Mouse (Mus musculus): ENCODE data around the gene Eif4ebp2. TPM values are rescaled to one million over a fixed set of nuclear protein-coding genes. Genes with fewer than 3 reads are reported as not detected.
A peak's percentile ranks its signal among the peaks of the same experiment; 100 is the strongest.

Gene Eif4ebp2
- polyA plus RNA-seq, 1 experiment from 2014 or later = 74.4 TPM

DNA sequence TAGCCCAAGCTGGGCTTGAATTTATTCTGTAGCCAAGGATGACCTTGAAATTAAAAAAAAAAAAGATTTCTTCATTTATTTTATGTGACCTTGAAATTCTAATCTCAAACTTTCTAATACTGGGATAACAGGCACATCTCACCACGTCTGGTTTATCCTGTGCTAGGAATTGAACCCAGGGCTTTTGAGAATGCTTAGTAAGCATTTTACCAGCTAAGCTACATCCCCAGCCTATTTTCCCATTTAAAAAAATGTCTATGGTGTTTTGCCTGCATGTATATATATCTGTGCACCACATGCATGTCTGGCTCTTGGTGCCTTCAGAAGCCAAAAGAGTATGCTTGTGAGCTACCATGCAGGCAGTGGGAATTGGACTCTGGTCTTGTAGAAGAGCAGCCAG, 28.0 kb upstream of the Eif4ebp2 start:
- no peak overlapping the region for H3K27ac ChIP-seq
- no peak overlapping the region for H3K4me3 ChIP-seq (replicated peaks)
- H3K4me2 ChIP-seq (replicated peaks) = no peak overlapping the region
- no peak for ATAC-seq
- no peaks in the 10 kb centered on the region for H3K27me3 ChIP-seq (replicated peaks)
- H3K9ac ChIP-seq = no peak overlapping the region
- H3K4me1 ChIP-seq (replicated peaks) = peaks cover 8% of the 10 kb centered on the region
- no peaks in the 10 kb centered on the region for H3K9me3 ChIP-seq
- 54% methylated on average over 1 of the region's 1 CpGs for WGBS
- H3K36me3 ChIP-seq = no peaks in the 10 kb centered on the region

GRCm38 (mm10) chr10:61479927-61480326, 27.5 kb upstream of the Eif4ebp2 start:
- Histone ChIP-seq H3K27me3 (replicated peaks) (no peaks in the 10 kb centered on the region), H3K27ac (no peak overlapping the region), H3K4me1 (replicated peaks) (peaks cover 10% of the 10 kb centered on the region), H3K4me2 (replicated peaks) (no peak overlapping the region), H3K4me3 (replicated peaks) (no peak overlapping the region), H3K9me3 (no peaks in the 10 kb centered on the region), H3K36me3 (no peaks in the 10 kb centered on the region), H3K9ac (no peak overlapping the region)
- 93% methylated on average over 4 of the region's 4 CpGs for WGBS
- ATAC-seq = no peak

GRCm38 (mm10) chr10:61479461-61479860, 27.0 kb upstream of the Eif4ebp2 start:
- no peak overlapping the region for H3K27ac ChIP-seq
- WGBS = 88% methylated on average over 10 of the region's 10 CpGs
- peaks cover 10% of the 10 kb centered on the region for H3K4me1 ChIP-seq (replicated peaks)

DNA sequence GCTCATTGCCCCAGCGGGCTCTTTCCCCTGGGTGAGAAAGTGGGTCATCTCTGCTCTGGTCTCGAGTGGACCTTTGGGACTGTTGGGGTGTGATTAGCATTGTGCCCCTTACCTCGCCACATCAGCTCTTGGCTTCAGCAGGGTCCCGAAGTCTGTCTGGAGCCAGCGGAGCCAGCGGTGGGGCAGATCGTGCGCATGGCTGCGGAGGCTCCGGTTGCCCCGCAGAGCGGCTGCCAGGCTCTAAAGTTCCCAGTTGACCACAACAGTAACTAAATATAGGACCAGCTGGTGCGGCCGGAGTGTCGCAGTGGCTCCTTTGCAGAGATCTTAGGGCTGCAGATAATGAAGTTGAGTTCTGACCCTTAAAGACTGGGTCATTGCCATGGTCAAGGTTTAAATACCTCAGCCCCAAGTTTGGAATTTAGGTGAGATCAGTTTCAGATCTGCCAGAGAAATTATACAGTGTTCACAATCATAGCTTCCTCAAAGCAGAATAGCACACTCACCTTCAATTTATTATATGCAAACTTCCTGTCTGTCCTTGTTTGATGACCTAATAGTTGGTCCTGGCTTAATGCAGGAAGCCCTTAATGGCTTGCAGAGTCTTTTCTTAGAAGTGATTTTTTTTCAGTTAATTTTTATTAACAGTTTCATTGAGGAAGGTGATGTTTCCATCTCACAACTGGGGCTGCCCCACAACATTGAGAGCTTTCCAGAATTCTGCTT, 24.1 kb upstream of the Eif4ebp2 start:
- no peak for ATAC-seq

More at GRCm38 (mm10) chr10:61479461-61479860, 27.0 kb upstream of the Eif4ebp2 start:
- no peak for ATAC-seq
- Histone ChIP-seq H3K4me3 (replicated peaks) (no peak overlapping the region), H3K4me2 (replicated peaks) (no peak overlapping the region), H3K9ac (no peak overlapping the region), H3K9me3 (no peaks in the 10 kb centered on the region), H3K27me3 (replicated peaks) (no peaks in the 10 kb centered on the region), H3K36me3 (no peaks in the 10 kb centered on the region)

DNA sequence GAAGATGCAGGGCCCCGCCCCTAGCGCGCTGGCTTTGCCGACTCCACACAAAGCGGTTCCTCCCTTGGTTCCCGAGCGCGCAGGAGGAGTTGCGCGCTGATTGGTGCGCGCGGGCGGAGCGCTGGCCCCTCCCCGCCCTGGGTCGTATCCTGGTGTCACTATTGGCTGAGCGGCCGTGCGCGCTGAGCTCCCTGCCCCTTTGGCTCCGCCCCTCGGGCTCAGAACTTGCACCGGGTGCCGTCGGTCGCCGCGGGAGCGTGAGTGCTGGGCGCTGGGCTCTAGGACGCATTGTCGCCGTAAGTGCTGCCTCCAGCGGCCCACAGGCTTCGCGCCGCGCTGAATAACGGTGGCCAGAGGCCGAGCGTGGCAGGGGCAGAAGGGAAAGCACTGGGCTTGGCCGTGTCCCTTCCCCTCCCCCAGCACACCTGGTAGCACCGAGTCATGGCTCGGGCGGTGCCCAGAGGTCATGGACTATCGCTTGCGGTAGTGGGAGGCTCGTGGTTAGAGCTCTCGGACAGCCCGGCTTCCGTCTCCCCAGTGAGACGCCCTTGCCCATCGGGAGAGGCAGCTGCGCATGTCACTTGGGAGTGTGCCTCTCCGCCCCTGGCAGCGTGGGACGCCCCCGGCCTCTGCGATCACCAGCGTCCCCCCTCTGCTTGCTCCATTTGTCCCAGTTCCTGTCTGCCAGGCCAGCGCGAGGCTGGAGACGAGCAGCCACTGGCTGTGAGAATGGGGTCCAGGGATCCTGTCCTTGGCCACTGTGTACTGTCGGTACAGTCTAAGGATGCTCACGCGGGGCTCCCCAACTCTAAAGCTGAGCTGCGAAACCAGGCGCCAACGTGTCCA, 23.4 kb upstream of the Eif4ebp2 start, which contains the start of gene Lrrc20:
TSS of gene Lrrc20 (plus strand) at position 208 of the 846 bp plus-strand sequence.
- Histone ChIP-seq H3K4me2 (replicated peaks) (peak within 1 kb of the TSS; percentile 96), H3K27me3 (replicated peaks) (no peaks in the 10 kb centered on the region), H3K27ac (peak within 1 kb of the TSS; percentile 42; the same call in 1 of the 2 replicates), H3K9me3 (no peaks in the 10 kb centered on the region), H3K9ac (peak within 1 kb of the TSS; percentile 66), H3K4me3 (replicated peaks) (peak within 1 kb of the TSS; percentile 80), H3K36me3 (no peaks in the 10 kb centered on the region), H3K4me1 (replicated peaks) (peaks cover 10% of the 10 kb centered on the region)
- ATAC-seq = peak; percentile 100
- WGBS = under 1% methylated on average over 69 of the region's 70 CpGs

More for the DNA sequence above, 24.1 kb upstream of the Eif4ebp2 start:
- Histone ChIP-seq H3K4me1 (replicated peaks) (peaks cover 10% of the 10 kb centered on the region), H3K9me3 (no peaks in the 10 kb centered on the region), H3K9ac (peak overlapping the region; percentile 66), H3K27ac (no peak overlapping the region), H3K27me3 (replicated peaks) (no peaks in the 10 kb centered on the region), H3K36me3 (no peaks in the 10 kb centered on the region), H3K4me3 (replicated peaks) (peak overlapping the region; percentile 80), H3K4me2 (replicated peaks) (peak overlapping the region; percentile 96)
- WGBS = 9% methylated on average over 15 of the region's 15 CpGs

- no peaks in the 10 kb centered on the region for H3K9me3 ChIP-seq
- 68% methylated on average over 1 of the region's 1 CpGs for WGBS
- H3K36me3 ChIP-seq = no peaks in the 10 kb centered on the region
- peaks cover 10% of the 10 kb centered on the region for H3K4me1 ChIP-seq (replicated peaks)
- H3K9ac ChIP-seq = no peak overlapping the region
- no peak for ATAC-seq
- H3K4me2 ChIP-seq (replicated peaks) = no peak overlapping the region
- H3K27ac ChIP-seq = no peak overlapping the region
- no peak overlapping the region for H3K4me3 ChIP-seq (replicated peaks)
- no peaks in the 10 kb centered on the region for H3K27me3 ChIP-seq (replicated peaks)
Observed at GRCm38 (mm10) chr10:61474344-61474743, 21.9 kb upstream of the Eif4ebp2 start.

DNA sequence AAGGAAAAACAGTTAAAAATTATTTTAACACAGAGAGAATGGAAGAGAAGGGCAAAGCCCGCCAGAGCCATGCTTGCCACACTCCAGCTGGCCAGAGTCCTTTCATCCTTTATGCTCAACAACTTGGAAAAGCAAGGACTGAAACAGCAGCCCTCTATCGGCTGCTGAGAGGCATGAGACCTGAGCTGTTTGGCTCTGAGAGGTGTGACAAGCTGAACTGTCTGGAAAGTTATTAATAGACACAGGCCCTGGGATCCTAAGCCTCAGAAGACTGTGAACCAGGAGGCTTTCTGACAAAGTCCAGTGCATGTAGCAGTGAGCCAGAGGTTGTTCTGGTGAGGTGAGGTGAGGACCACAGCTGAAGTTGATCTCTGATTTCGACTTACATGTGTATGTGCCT, 21.2 kb upstream of the Eif4ebp2 start:
- no peak for ATAC-seq
- Histone ChIP-seq H3K4me2 (replicated peaks) (no peak overlapping the region), H3K4me1 (replicated peaks) (peaks cover 10% of the 10 kb centered on the region), H3K27ac (no peak overlapping the region), H3K4me3 (replicated peaks) (no peak overlapping the region), H3K9me3 (no peaks in the 10 kb centered on the region), H3K9ac (no peak overlapping the region), H3K27me3 (replicated peaks) (no peaks in the 10 kb centered on the region), H3K36me3 (no peaks in the 10 kb centered on the region)
- WGBS = 75% methylated on average over 3 of the region's 3 CpGs

DNA sequence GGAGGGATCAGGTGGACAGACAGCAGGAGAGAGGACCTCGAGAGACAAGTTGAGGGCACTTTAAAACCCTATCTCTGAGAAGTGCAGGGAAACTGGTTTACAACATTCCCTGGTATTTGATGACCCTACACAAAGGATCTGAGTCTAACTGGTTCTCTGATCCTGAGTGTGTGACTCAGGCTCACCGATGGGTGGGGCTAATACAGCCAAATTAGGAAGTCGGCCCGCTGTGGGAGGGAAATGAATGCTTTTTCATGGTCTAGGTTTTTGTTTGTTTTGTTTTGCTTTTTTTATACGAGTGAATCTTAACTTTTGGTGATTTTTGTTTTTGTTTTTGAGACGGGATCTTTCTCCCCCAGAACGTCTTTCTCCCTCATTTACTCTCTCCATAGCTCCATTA, 16.4 kb upstream of the Eif4ebp2 start:
- no peaks in the 10 kb centered on the region for H3K9me3 ChIP-seq
- no peak for ATAC-seq
- no peak overlapping the region for H3K4me3 ChIP-seq (replicated peaks)
- H3K4me1 ChIP-seq (replicated peaks) = no peaks in the 10 kb centered on the region
- H3K4me2 ChIP-seq (replicated peaks) = no peak overlapping the region
- WGBS = 59% methylated on average over 7 of the region's 7 CpGs
- H3K27me3 ChIP-seq (replicated peaks) = no peaks in the 10 kb centered on the region
- no peaks in the 10 kb centered on the region for H3K36me3 ChIP-seq
- no peak overlapping the region for H3K9ac ChIP-seq
- no peak overlapping the region for H3K27ac ChIP-seq

- H3K4me1 ChIP-seq (replicated peaks) = no peaks in the 10 kb centered on the region
- H3K4me3 ChIP-seq (replicated peaks) = no peak overlapping the region
- 22% methylated on average over 5 of the region's 5 CpGs for WGBS
- no peak overlapping the region for H3K27ac ChIP-seq
- ATAC-seq = peak; percentile 41; the same call in 1 of the 2 replicates
- H3K9ac ChIP-seq = no peak overlapping the region
- no peaks in the 10 kb centered on the region for H3K9me3 ChIP-seq
- H3K27me3 ChIP-seq (replicated peaks) = no peaks in the 10 kb centered on the region
- no peak overlapping the region for H3K4me2 ChIP-seq (replicated peaks)
- no peaks in the 10 kb centered on the region for H3K36me3 ChIP-seq
Observed at GRCm38 (mm10) chr10:61466873-61467272, 14.4 kb upstream of the Eif4ebp2 start.

DNA sequence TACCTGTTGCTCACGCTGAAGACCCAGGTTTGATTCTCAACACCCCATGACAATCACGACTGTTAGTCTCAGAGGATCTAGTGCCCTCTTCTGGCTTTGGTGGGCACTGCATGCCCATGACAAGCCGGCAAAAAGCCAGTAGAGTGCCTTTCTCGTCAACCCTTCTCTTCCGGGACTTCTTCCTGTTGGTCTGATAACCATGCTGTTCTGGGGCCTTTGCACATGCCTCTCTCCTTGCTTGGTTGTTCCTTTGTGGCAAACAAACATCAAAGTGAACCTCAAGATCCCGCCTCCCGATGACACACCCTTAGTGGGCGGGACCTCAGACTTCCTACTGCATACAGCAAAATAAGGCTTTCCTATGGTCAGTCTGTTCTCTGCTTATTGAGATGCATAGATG, 13.8 kb upstream of the Eif4ebp2 start:
- H3K9me3 ChIP-seq = no peaks in the 10 kb centered on the region
- H3K4me2 ChIP-seq (replicated peaks) = no peak overlapping the region
- no peak overlapping the region for H3K27ac ChIP-seq
- H3K27me3 ChIP-seq (replicated peaks) = no peaks in the 10 kb centered on the region
- no peaks in the 10 kb centered on the region for H3K4me1 ChIP-seq (replicated peaks)
- H3K4me3 ChIP-seq (replicated peaks) = no peak overlapping the region
- no peak overlapping the region for H3K9ac ChIP-seq
- no peak for ATAC-seq
- 70% methylated on average over 8 of the region's 8 CpGs for WGBS
- no peaks in the 10 kb centered on the region for H3K36me3 ChIP-seq

DNA sequence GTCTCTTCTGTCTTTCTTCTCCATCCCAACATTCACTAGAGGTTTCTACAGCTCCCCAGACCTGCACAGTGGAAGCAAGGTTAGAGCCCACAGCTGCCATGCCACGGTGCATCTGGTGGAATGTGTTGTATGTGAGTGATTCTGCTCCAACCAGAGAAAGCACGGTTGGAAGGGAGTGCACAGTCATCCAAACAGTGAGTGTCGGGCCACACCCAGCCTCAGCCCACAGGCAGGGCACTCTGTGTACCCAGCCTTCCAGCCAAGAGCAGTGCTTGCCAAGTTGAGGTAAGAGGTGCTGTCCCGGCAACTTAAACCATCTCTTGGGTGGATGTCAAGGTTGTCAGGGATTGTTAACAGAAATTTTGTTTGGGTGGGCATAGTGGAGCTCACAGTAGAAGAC, 12.5 kb upstream of the Eif4ebp2 start:
- H3K36me3 ChIP-seq = no peaks in the 10 kb centered on the region
- ATAC-seq = no peak
- no peaks in the 10 kb centered on the region for H3K27me3 ChIP-seq (replicated peaks)
- no peak overlapping the region for H3K4me2 ChIP-seq (replicated peaks)
- no peak overlapping the region for H3K9ac ChIP-seq
- no peak overlapping the region for H3K4me3 ChIP-seq (replicated peaks)
- H3K9me3 ChIP-seq = no peaks in the 10 kb centered on the region
- no peak overlapping the region for H3K27ac ChIP-seq
- H3K4me1 ChIP-seq (replicated peaks) = no peaks in the 10 kb centered on the region
- 68% methylated on average over 4 of the region's 4 CpGs for WGBS

DNA sequence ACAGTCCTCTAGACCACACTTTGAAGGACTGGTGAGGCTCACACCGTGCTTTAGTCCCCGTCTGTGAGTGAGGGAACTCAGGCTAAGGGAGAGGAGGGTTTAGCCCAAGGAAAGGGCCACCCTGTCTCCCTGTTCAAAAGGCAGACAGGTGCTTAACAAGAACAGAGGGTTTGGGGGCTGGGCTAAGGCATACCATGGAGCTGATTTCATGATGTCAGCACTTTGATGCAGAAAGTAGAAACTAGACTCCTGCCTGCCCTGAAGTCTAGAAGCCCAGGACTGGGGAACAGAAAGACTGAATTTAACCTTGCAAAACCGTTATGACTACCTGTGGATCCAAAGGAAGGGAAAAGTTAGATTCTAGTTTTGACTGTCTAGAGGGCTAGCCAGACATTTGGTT, 4.7 kb upstream of the Eif4ebp2 start:
- Histone ChIP-seq H3K27me3 (replicated peaks) (no peaks in the 10 kb centered on the region), H3K27ac (no peak overlapping the region), H3K9me3 (no peaks in the 10 kb centered on the region), H3K4me2 (replicated peaks) (no peak overlapping the region), H3K9ac (no peak overlapping the region), H3K4me3 (replicated peaks) (no peak overlapping the region), H3K4me1 (replicated peaks) (no peaks in the 10 kb centered on the region), H3K36me3 (no peaks in the 10 kb centered on the region)
- 53% methylated on average over 3 of the region's 3 CpGs for WGBS
- no peak for ATAC-seq

Measured in intestine, embryonic 15.5 days (tissue).